Mouse (Mus musculus) thymus, adult 2 months (tissue): ENCODE results near the gene Zbtb20.

ENCODE experiments used
- CTCF ChIP-seq: fragments of 200-500 bp; IDR thresholded peaks from 2 replicates; pipeline ENCODE4 v1.5.1; 2012; ENCODE audit warnings: mild to moderate bottlenecking, control low read depth, low read length, moderate library complexity, borderline replicate concordance; ENCODE audit not compliant: control insufficient read depth, poor library complexity, insufficient read depth; ENCODE audit errors: extremely low read depth
- POLR2A ChIP-seq: fragments of 200-500 bp; IDR thresholded peaks from 2 replicates; pipeline ENCODE4 v1.6.1; 2012; ENCODE audit warnings: mild to moderate bottlenecking, low read length, control low read depth, moderate library complexity; ENCODE audit not compliant: control insufficient read depth, poor library complexity, insufficient read depth; ENCODE audit errors: extremely low read depth

DNA sequence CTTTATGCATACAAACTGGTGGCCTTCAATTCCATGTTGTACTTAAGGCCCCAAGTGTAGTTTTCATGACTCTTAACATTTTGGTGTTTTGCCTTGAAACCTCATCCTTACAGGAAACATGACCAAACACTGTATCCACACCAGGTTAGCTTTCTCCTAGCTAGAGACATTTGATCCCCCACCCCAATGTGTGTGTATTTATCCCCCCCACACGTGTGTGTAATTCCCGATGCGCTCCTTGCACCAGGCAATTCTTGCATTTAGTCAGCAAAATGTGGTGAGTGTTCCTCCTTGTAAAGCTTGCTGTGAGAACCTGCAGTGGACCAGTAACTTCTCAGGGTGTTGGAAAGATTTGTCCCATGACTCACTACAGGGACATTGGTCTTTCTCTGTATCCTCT is 455.8 kb downstream of the Zbtb20 start:
- no peak for TF ChIP-seq CTCF
- TF ChIP-seq POLR2A: no peak
